Mouse (Mus musculus) hindbrain, postnatal 0 days (tissue): ENCODE results near the gene Ing1. TPM values are rescaled to one million over a fixed set of nuclear protein-coding genes. Genes with fewer than 3 reads are reported as not detected.
A peak's percentile ranks its signal among the peaks of the same experiment; 100 is the strongest.
"Not testable (repeated sequence)": the region's sequence is repeated elsewhere in the genome, so short reads cannot be mapped to it uniquely, and the experiment has no call there.

Source experiments
- ATAC-seq: fragments of 200-750 bp; cut with Nextera tagmentation; 2 replicates; pipeline ENCODE4 v1.8.0; 2017; ENCODE audit warnings: mild to moderate bottlenecking, moderate TSS enrichment, moderate library complexity
- DNase-seq: peaks from one replicate; pipeline ENCODE4 v3.0.0-alpha.2; 2015; ENCODE audit warnings: low spot score
- H3K27ac ChIP-seq: fragments of 300-500 bp; sonication (generic); 2 replicates; pipeline ENCODE4 v1.5.1; 2014; ENCODE audit warnings: mild to moderate bottlenecking
- H3K27me3 ChIP-seq: fragments of 300-500 bp; sonication (generic); 2 replicates; pipeline ENCODE4 v1.6.1; 2014; ENCODE audit warnings: low read length, mixed read lengths; ENCODE audit not compliant: insufficient read depth
- H3K36me3 ChIP-seq: fragments of 300-500 bp; sonication (generic); 2 replicates; pipeline ENCODE4 v1.6.1; 2014; ENCODE audit warnings: low read length, mixed read lengths; ENCODE audit not compliant: insufficient read depth
- H3K4me1 ChIP-seq: fragments of 300-500 bp; sonication (generic); 2 replicates; pipeline ENCODE4 v1.6.1; 2014; ENCODE audit warnings: antibody characterized with exemption, low read length, mixed read lengths; ENCODE audit not compliant: insufficient read depth
- H3K4me2 ChIP-seq: fragments of 300-500 bp; sonication (generic); 2 replicates; pipeline ENCODE4 v1.6.1; 2014; ENCODE audit warnings: low read depth, mild to moderate bottlenecking, low read length, moderate library complexity, mixed read lengths
- H3K4me3 ChIP-seq: fragments of 300-500 bp; sonication (generic); 2 replicates; pipeline ENCODE4 v1.5.1; 2014; ENCODE audit warnings: low read length
- H3K9ac ChIP-seq: fragments of 300-500 bp; sonication (generic); replicated peaks from 2 replicates; pipeline ENCODE4 v1.6.1; 2014; ENCODE audit warnings: mild to moderate bottlenecking, low read length, moderate library complexity, mixed read lengths
- H3K9me3 ChIP-seq: fragments of 300-500 bp; sonication (generic); 2 replicates; pipeline ENCODE4 v1.6.1; 2016; ENCODE audit warnings: low read length, mixed read lengths
- CTCF ChIP-seq: IDR thresholded peaks from 2 replicates; pipeline ENCODE4 v1.5.1; 2016; ENCODE audit warnings: antibody characterized with exemption, control low read depth, low read depth
- WGBS: fragments of 180-500 bp; shearing (Covaris S2); extraction: QIAGEN DNeasy Blood & Tissue Kit; methylation state at CpG from one replicate; pipeline ENCODE4 v1.1.7; 2014; 5-methylcytosine and 5-hydroxymethylcytosine counted together
- polyA plus RNA-seq: library from polyadenylated mRNA; unstranded; fragments of >200 nt; fragmentation: Nextera tagmentation; extraction: Ambion mirVana; gene quantifications from 2 replicates; pipeline ENCODE4 v1.2.1, GENCODE M21; 2015
- total RNA-seq: library from RNA; depleted of rRNA; stranded (reverse); fragments of >200 nt; gene quantifications from 2 replicates; pipeline ENCODE4 v1.2.3, GENCODE M21; 2014

Gene Ing1
- total and polyA plus RNA-seq, 2 experiments from 2014 or later: 19.0 to 38.3 TPM

DNA sequence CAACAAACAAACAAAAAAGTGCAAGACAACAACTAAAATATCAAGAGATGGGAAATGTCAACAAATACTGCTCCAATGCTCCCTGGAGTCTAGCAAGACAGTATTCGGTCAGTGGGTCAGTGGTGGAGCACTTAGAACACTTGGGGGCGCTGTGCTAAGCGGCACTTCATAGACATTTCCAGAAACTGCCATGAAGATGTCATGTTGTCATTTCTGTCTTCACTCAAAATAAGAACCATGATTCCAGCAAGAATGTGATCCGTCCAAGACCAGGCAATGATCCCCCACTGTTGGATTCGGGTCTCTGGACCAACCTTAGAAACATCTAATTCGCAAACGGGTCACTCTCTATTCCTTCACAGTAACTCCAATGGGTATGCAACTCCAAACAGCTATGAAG is 5.7 kb upstream of the Ing1 start:
- Histone ChIP-seq H3K27me3 (no peaks in the 10 kb centered on the region), H3K27ac (peak overlapping the region; percentile 88; the same call in 1 of the 2 replicates), H3K9ac (no peak overlapping the region; the same call in 1 of the 2 replicates), H3K4me3 (peak overlapping the region; percentile 73), H3K9me3 (no peaks in the 10 kb centered on the region), H3K4me2 (peak overlapping the region; percentile 82), H3K4me1 (peaks cover 5% of the 10 kb centered on the region; the same call in 1 of the 2 replicates), H3K36me3 (0 out of 2 replicates have a peak, but pooled peaks cover 4% of the 10 kb centered on the region)
- WGBS: 17% methylated on average over 7 of the region's 7 CpGs
- TF ChIP-seq CTCF: peak; percentile 75
- DNase-seq: peak; percentile 77
- no peak for ATAC-seq

DNA sequence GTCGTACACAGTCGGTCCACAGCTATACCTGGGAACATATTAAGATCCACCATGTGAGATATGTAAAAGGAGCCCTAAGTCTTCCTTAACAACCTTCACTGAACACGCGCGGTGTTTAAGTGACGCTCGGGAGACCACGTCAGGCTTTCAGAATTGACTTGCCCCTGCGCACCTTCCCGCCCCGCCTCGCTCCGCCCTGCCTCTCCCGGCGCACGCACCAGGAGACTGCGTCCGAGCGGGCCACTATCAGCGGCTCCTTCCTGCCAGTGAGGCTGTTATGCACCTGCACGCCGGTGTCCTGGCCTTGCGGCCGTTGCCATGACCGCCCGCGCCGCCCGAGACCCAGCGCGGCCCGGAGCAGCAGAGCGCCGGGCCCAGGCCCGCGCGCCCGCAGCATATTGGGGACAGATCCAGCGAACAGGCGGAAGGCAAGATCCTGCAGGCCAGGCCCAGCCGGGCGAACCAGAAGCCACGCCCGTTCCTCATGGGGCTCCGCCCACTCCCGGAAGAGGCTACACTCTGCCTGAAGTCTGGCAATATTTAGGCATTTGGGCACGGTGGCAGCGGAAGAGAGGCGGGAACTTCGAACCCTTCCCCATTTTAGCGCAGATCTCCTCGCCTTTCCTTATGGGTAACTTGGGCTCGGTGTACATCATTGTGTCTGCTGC is 5.0 kb upstream of the Ing1 start, which contains the start of gene Cars2:
Gene Cars2 (minus strand): TSS at position 503 of the 668 bp plus-strand sequence.
- peak; percentile 59 for ATAC-seq

GRCm38 (mm10) chr8:11551497-11551896 is 3.9 kb upstream of the Ing1 start:
- not testable (repeated sequence) for H3K4me2 ChIP-seq
- 78% methylated on average over 3 of the region's 4 CpGs for WGBS
- peak; percentile 34; the same call in 1 of the 2 replicates for TF ChIP-seq CTCF

More for the DNA sequence above, 5.0 kb upstream of the Ing1 start, which contains the start of gene Cars2:
- DNase-seq: peak; percentile 91
- Histone ChIP-seq H3K27me3 (no peaks in the 10 kb centered on the region), H3K36me3 (0 out of 2 replicates have a peak, but pooled peaks cover 4% of the 10 kb centered on the region), H3K4me3 (peak within 1 kb of the TSS; percentile 73), H3K4me2 (peak within 1 kb of the TSS; percentile 82), H3K9me3 (no peaks in the 10 kb centered on the region), H3K27ac (peak within 1 kb of the TSS; percentile 88), H3K9ac (peak within 1 kb of the TSS; percentile 81), H3K4me1 (peaks cover 5% of the 10 kb centered on the region; the same call in 1 of the 2 replicates)
- no peak for TF ChIP-seq CTCF
- WGBS: under 1% methylated on average over 53 of the region's 53 CpGs

GRCm38 (mm10) chr8:11552390-11552789 is 3.0 kb upstream of the Ing1 start:
- Histone ChIP-seq H3K9me3 (no peaks in the 10 kb centered on the region), H3K27ac (no peak overlapping the region), H3K27me3 (no peaks in the 10 kb centered on the region), H3K9ac (no peak overlapping the region), H3K4me2 (no peak overlapping the region), H3K4me1 (peaks cover 5% of the 10 kb centered on the region; the same call in 1 of the 2 replicates), H3K4me3 (no peak overlapping the region), H3K36me3 (no peaks in the 10 kb centered on the region)
- TF ChIP-seq CTCF: no peak
- no peak for DNase-seq
- ATAC-seq: no peak
- WGBS: 89% methylated on average over 10 of the region's 10 CpGs

More at GRCm38 (mm10) chr8:11551497-11551896, 3.9 kb upstream of the Ing1 start:
- not testable (repeated sequence) for H3K27ac ChIP-seq, DNase-seq, H3K9ac ChIP-seq, H3K9me3 ChIP-seq, H3K4me1 ChIP-seq, H3K4me3 ChIP-seq, ATAC-seq, H3K36me3 ChIP-seq, H3K27me3 ChIP-seq

DNA sequence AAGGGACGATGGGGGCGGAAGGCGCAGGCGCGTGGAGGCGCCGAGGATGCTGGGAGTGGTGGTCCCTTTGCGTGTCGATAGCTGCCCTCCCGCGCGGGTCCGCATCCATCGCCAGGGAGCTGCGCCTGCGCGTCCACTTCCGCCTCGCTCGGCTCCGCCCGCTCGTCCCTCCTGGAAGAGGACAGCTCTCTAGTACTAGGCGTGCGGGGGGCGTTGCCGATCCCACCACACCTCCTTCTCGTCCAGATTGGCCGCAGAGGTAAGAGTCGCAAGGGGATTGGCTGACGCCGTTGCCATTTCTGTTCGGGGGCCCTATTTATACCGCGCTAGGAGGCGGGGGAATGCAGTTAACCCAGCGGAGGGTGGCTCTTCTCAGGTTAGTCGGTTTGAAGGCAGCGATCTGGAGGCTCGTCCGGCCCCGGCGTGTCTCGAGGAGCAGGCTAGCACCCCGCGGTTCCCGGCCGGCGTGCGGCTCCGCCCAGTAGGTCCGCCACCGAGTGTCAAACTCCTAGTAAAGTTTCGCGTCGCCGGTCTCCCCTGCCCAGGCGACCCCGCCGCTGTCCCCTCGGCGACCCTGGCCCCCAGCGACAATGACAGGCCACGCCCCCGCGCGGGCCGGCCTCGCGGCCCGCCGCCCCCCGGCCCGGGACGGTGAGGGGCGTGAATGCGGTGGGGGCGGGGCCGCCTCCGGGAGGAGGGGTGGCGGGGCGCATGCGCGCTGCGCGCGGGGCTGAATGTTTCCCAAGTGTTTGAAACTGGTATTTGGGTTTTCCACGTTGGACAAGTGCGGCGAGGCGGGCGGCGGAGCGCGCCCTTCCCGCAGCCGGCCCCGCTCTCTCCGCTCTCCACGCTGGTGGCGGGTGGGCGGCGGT is 585 bp downstream of the Ing1 start:
- Histone ChIP-seq H3K36me3 (no peaks in the 10 kb centered on the region), H3K9ac (peak overlapping the region; percentile 88), H3K9me3 (no peaks in the 10 kb centered on the region), H3K4me2 (peak overlapping the region; percentile 82), H3K27ac (peak overlapping the region; percentile 97), H3K27me3 (no peaks in the 10 kb centered on the region), H3K4me1 (peaks cover 13% of the 10 kb centered on the region), H3K4me3 (peak overlapping the region; percentile 92)
- ATAC-seq: peak; percentile 90
- 0% methylated on average over 90 of the region's 103 CpGs for WGBS
- TF ChIP-seq CTCF: no peak
- peak; percentile 100 for DNase-seq

DNA sequence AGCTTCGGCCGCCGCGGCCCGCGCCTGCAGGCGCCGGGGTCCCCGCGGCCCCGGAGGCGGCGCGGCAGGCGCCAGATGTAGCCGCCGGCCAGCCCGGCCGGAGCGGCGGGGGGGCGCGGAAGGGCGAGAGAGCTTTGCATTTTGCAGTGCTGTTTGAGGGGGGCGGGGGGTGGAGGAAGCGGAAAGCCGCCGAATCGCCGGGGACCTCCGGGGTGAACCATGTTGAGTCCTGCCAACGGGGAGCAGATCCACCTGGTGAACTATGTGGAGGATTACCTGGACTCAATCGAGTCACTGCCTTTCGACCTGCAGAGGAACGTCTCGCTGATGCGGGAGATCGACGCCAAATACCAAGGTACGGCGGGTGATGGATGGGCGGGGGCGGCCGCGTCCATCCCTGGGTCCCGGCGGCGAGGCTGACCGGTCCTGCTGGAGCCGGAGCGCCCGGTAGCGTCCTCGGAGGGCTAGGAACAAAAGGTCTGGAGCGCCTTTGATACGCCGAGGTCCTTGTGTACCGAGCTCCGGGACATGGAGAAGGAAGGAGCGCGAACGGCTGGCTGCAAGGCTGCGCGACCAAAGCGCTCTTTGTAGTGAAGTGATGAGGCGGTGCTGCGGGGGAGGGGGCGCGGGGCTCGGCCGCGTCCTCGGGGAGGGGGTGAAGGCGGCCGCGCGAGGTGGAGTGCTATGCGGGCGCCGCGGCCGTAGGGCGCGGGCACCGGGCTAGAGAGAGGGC is 1.5 kb downstream of the Ing1 start:
- WGBS: under 1% methylated on average over 69 of the region's 85 CpGs
- Histone ChIP-seq H3K4me1 (peaks cover 13% of the 10 kb centered on the region), H3K4me3 (peak overlapping the region; percentile 92), H3K27ac (peak overlapping the region; percentile 97), H3K9me3 (no peaks in the 10 kb centered on the region), H3K27me3 (no peaks in the 10 kb centered on the region), H3K36me3 (peaks cover 6% of the 10 kb centered on the region), H3K4me2 (peak overlapping the region; percentile 82), H3K9ac (peak overlapping the region; percentile 88)
- TF ChIP-seq CTCF: no peak
- DNase-seq (peak; percentile 72), ATAC-seq (no peak)
